Mouse (Mus musculus) testis, adult 2 months (tissue): Measurements from ENCODE around the gene P2ry4. TPM values are rescaled to one million over a fixed set of nuclear protein-coding genes. Genes with fewer than 3 reads are reported as not detected.
A peak's percentile ranks its signal among the peaks of the same experiment; 100 is the strongest.

Source experiments
- H3K27ac ChIP-seq: fragments of 200-500 bp; 2 replicates; pipeline ENCODE4 v1.5.1; 2012; ENCODE audit warnings: low read depth, low read length; ENCODE audit not compliant: control insufficient read depth, insufficient read depth
- H3K27me3 ChIP-seq: fragments of 200-500 bp; 2 replicates; pipeline ENCODE4 v1.6.1; 2012; ENCODE audit warnings: mild to moderate bottlenecking, low read length, moderate library complexity; ENCODE audit not compliant: control insufficient read depth, insufficient read depth
- H3K36me3 ChIP-seq: fragments of 200-500 bp; 2 replicates; pipeline ENCODE4 v1.6.1; 2012; ENCODE audit warnings: mild to moderate bottlenecking, low read length; ENCODE audit not compliant: control insufficient read depth, insufficient read depth
- H3K4me1 ChIP-seq: fragments of 200-500 bp; 2 replicates; pipeline ENCODE4 v1.6.1; 2012; ENCODE audit warnings: low read length; ENCODE audit not compliant: control insufficient read depth, insufficient read depth
- H3K4me3 ChIP-seq: fragments of 200-500 bp; 2 replicates; pipeline ENCODE4 v1.5.1; 2012; ENCODE audit warnings: low read depth, mild to moderate bottlenecking, low read length, moderate library complexity, mixed read lengths; ENCODE audit not compliant: control insufficient read depth
- CTCF ChIP-seq: fragments of 200-500 bp; IDR thresholded peaks from 2 replicates; pipeline ENCODE4 v1.5.1; 2012; ENCODE audit warnings: low read depth, mild to moderate bottlenecking, inconsistent platforms, low read length, moderate library complexity; ENCODE audit not compliant: control insufficient read depth, insufficient read depth, insufficient replicate concordance
- POLR2A ChIP-seq: fragments of 200-500 bp; IDR thresholded peaks from 2 replicates; pipeline ENCODE4 v1.6.1; 2012; ENCODE audit warnings: low read depth, mild to moderate bottlenecking, inconsistent platforms, low read length, moderate library complexity; ENCODE audit not compliant: control insufficient read depth
- polyA plus RNA-seq: library from polyadenylated mRNA; depleted of rRNA; stranded (reverse); fragments of >200 nt; gene quantifications from 2 replicates; pipeline ENCODE4 v1.2.3, GENCODE M21; 2012; rRNA removed

P2ry4 gene
- not detected in 2 replicates for polyA plus RNA-seq

- TF ChIP-seq CTCF (no peak), POLR2A (no peak)
- no peaks in the 10 kb centered on the region for H3K4me1 ChIP-seq
- H3K27ac ChIP-seq: no peak within 1 kb of the TSS
- H3K4me3 ChIP-seq: no peak within 1 kb of the TSS
- H3K36me3 ChIP-seq: no peaks in the 10 kb centered on the region
- no peaks in the 10 kb centered on the region for H3K27me3 ChIP-seq
Measured at GRCm38 (mm10) chrX:100594791-100595190, at the start of gene P2ry4. Gene P2ry4 (minus strand): TSS chrX:100594869.

GRCm38 (mm10) chrX:100638477-100638876 is 43.8 kb upstream of the P2ry4 start:
- no peaks in the 10 kb centered on the region for H3K27me3 ChIP-seq
- TF ChIP-seq CTCF: no peak
- no peak overlapping the region for H3K4me3 ChIP-seq
- H3K36me3 ChIP-seq: no peaks in the 10 kb centered on the region
- H3K27ac ChIP-seq: no peak overlapping the region
- no peaks in the 10 kb centered on the region for H3K4me1 ChIP-seq

GRCm38 (mm10) chrX:100629076-100629475 is 34.4 kb upstream of the P2ry4 start:
- Histone ChIP-seq H3K27ac (no peak overlapping the region), H3K36me3 (no peaks in the 10 kb centered on the region), H3K4me1 (no peaks in the 10 kb centered on the region; the same call in none of the 2 replicates), H3K27me3 (no peaks in the 10 kb centered on the region), H3K4me3 (no peak overlapping the region)
- TF ChIP-seq CTCF (no peak), POLR2A (no peak)

GRCm38 (mm10) chrX:100625802-100626793 is 31.4 kb upstream of the P2ry4 start, which contains the start of gene Pdzd11:
Gene Pdzd11 (minus strand): TSS chrX:100626568.
- Histone ChIP-seq H3K4me3 (peak within 1 kb of the TSS; percentile 90), H3K27ac (peak within 1 kb of the TSS; percentile 62), H3K36me3 (no peaks in the 10 kb centered on the region), H3K27me3 (no peaks in the 10 kb centered on the region), H3K4me1 (no peaks in the 10 kb centered on the region; the same call in none of the 2 replicates)
- TF ChIP-seq CTCF (no peak), POLR2A (peak; percentile 29; the same call in 1 of the 2 replicates)

GRCm38 (mm10) chrX:100625546-100625801 is 30.8 kb upstream of the P2ry4 start, which contains the start of gene Kif4:
Gene Kif4 (plus strand): TSS chrX:100625737.
- H3K27ac ChIP-seq: peak within 1 kb of the TSS; percentile 62
- peak within 1 kb of the TSS; percentile 90 for H3K4me3 ChIP-seq
- TF ChIP-seq POLR2A: no peak
- no peak for TF ChIP-seq CTCF
- no peaks in the 10 kb centered on the region; the same call in none of the 2 replicates for H3K4me1 ChIP-seq
- no peaks in the 10 kb centered on the region for H3K36me3 ChIP-seq
- no peaks in the 10 kb centered on the region for H3K27me3 ChIP-seq

GRCm38 (mm10) chrX:100625146-100625545 is 30.5 kb upstream of the P2ry4 start:
- no peaks in the 10 kb centered on the region for H3K27me3 ChIP-seq
- no peaks in the 10 kb centered on the region for H3K36me3 ChIP-seq
- no peaks in the 10 kb centered on the region; the same call in none of the 2 replicates for H3K4me1 ChIP-seq
- peak overlapping the region; percentile 36; the same call in 1 of the 2 replicates for H3K27ac ChIP-seq
- TF ChIP-seq POLR2A (no peak), CTCF (no peak)
- peak overlapping the region; percentile 8; the same call in 1 of the 2 replicates for H3K4me3 ChIP-seq

GRCm38 (mm10) chrX:100624242-100624641 is 29.6 kb upstream of the P2ry4 start:
- Histone ChIP-seq H3K4me3 (no peak overlapping the region), H3K36me3 (no peaks in the 10 kb centered on the region), H3K27me3 (no peaks in the 10 kb centered on the region), H3K4me1 (no peaks in the 10 kb centered on the region; the same call in none of the 2 replicates), H3K27ac (no peak overlapping the region; the same call in 1 of the 2 replicates)
- TF ChIP-seq CTCF (no peak), POLR2A (no peak)
